In genomic region chr6:122592905-122593304, GRCm38 (mm10) we compare ENCODE assay signal across 32 mouse cellular contexts. TPM values are rescaled to one million over a fixed set of nuclear protein-coding genes. Genes with fewer than 3 reads are reported as not detected.
DNase-seq lines count a peak whose midpoint lies in the region; ATAC-seq and TF ChIP-seq lines count a peak whose summit lies in the region.
"Had no signal": no experiment of that assay in that cellular context is flagged by ENCODE, and none has a peak within 500 bp of the region (broad histone marks: within the 10 kb centered on the region; RNA-seq: fewer than 3 reads in every experiment).

No protein-coding gene starts in this region.

- no peak overlapping the region for H3K4me2 ChIP-seq in liver, postnatal 0 days (ENCODE audit: low read depth, low read length)
- no peak overlapping the region for H3K4me2 ChIP-seq in liver, embryonic 12.5 days
- H3K4me2 ChIP-seq in forebrain, embryonic 13.5 days = no peak overlapping the region
- H3K4me2 ChIP-seq: embryonic facial prominence, embryonic 15.5 days; hindbrain, embryonic 15.5 days; limb, embryonic 12.5 days; lung, embryonic 15.5 days had no signal

- intact Hi-C loops in left cerebral cortex, postnatal 25 days (cut with DNase I) = no loop called here

- ATAC-seq in liver, postnatal 0 days = no peak
- ATAC-seq in liver, embryonic 12.5 days = no peak
- peak; percentile 45; the same call in 1 of the 2 replicates for ATAC-seq in neutrophil, adult 5-6 weeks (ENCODE audit: extremely low read depth, insufficient number of reproducible peaks, low FRiP score, poor library complexity, severe bottlenecking)
- ATAC-seq in forebrain, embryonic 13.5 days = no peak
- ATAC-seq: forebrain, embryonic 16.5 days had no signal

- no peaks in the 10 kb centered on the region for H3K9me3 ChIP-seq in liver, postnatal 0 days (ENCODE audit: low read length)
- no peaks in the 10 kb centered on the region for H3K9me3 ChIP-seq in liver, embryonic 12.5 days (replicated peaks)
- H3K9me3 ChIP-seq in ES-Bruce4 (replicated peaks; ENCODE audit: control insufficient read depth, insufficient read depth, low read length, poor library complexity, severe bottlenecking) = no peaks in the 10 kb centered on the region
- no peaks in the 10 kb centered on the region for H3K9me3 ChIP-seq in forebrain, embryonic 13.5 days (replicated peaks)
- H3K9me3 ChIP-seq: embryonic facial prominence, embryonic 15.5 days; G1E; hindbrain, embryonic 15.5 days; limb, embryonic 12.5 days; lung, embryonic 15.5 days; midbrain, embryonic 10.5 days had no signal

- H3K4me1 ChIP-seq in liver, postnatal 0 days (ENCODE audit: insufficient read depth) = peaks cover 3% of the 10 kb centered on the region; the same call in 1 of the 2 replicates
- H3K4me1 ChIP-seq in liver, embryonic 12.5 days = 0 out of 2 replicates have a peak, but pooled peaks cover 3% of the 10 kb centered on the region
- no peaks in the 10 kb centered on the region for H3K4me1 ChIP-seq in ES-Bruce4 (ENCODE audit: control insufficient read depth, insufficient read depth, low read length)
- peaks cover 32% of the 10 kb centered on the region for H3K4me1 ChIP-seq in bone marrow macrophage, adult 2 months (ENCODE audit: control insufficient read depth, insufficient read depth, low read length)
- H3K4me1 ChIP-seq in forebrain, embryonic 13.5 days = no peaks in the 10 kb centered on the region
- H3K4me1 ChIP-seq: embryonic facial prominence, embryonic 15.5 days; hindbrain, embryonic 15.5 days; limb, embryonic 12.5 days; lung, embryonic 15.5 days; midbrain, embryonic 10.5 days had no signal

- peaks cover 35% of the 10 kb centered on the region for H3K36me3 ChIP-seq in liver, postnatal 0 days (replicated peaks; ENCODE audit: insufficient read depth, low read length)
- no peaks in the 10 kb centered on the region for H3K36me3 ChIP-seq in liver, embryonic 12.5 days
- H3K36me3 ChIP-seq in ES-Bruce4 (ENCODE audit: control insufficient read depth, insufficient read depth, low read length, poor library complexity, severe bottlenecking) = peaks cover 2% of the 10 kb centered on the region; the same call in 1 of the 2 replicates
- H3K36me3 ChIP-seq in forebrain, embryonic 13.5 days (ENCODE audit: poor library complexity, severe bottlenecking) = no peaks in the 10 kb centered on the region
- H3K36me3 ChIP-seq: embryonic facial prominence, embryonic 15.5 days; hindbrain, embryonic 15.5 days; limb, embryonic 12.5 days; lung, embryonic 15.5 days; midbrain, embryonic 10.5 days had no signal

- TF ChIP-seq CTCF in liver, postnatal 0 days (IDR thresholded peaks at IDR 0.05; ENCODE audit: low read depth) = peak; percentile 35
- peak; percentile 30 for TF ChIP-seq CTCF in ES-Bruce4 (IDR thresholded peaks at IDR 0.05; ENCODE audit: low read depth, low read length)
- TF ChIP-seq CTCF in bone marrow macrophage, adult 2 months (IDR thresholded peaks at IDR 0.05; ENCODE audit: low read depth, low read length) = peak; percentile 26; the same call in 1 of the 2 replicates

- 84% methylated on average over 2 of the region's 2 CpGs for WGBS in liver, postnatal 0 days (ENCODE audit: insufficient replicate concordance)
- 79% methylated on average over 2 of the region's 2 CpGs for WGBS in liver, embryonic 12.5 days (ENCODE audit: insufficient replicate concordance)
- WGBS in forebrain, embryonic 13.5 days = 87% methylated on average over 2 of the region's 2 CpGs

- no peak for TF ChIP-seq POLR2A in ES-Bruce4 (IDR thresholded peaks at IDR 0.05; ENCODE audit: insufficient read depth, low read length)
- no peak for TF ChIP-seq POLR2A in bone marrow macrophage, adult 2 months (IDR thresholded peaks at IDR 0.05; ENCODE audit: borderline replicate concordance, low read depth, low read length)

- no peak overlapping the region for H3K27ac ChIP-seq in liver, postnatal 0 days (ENCODE audit: low read depth)
- no peak overlapping the region for H3K27ac ChIP-seq in liver, embryonic 12.5 days
- no peak overlapping the region for H3K27ac ChIP-seq in ES-Bruce4 (ENCODE audit: insufficient read depth, low read length)
- H3K27ac ChIP-seq in bone marrow macrophage, adult 2 months (ENCODE audit: insufficient read depth, low read depth, low read length) = peak overlapping the region; percentile 72
- H3K27ac ChIP-seq in forebrain, embryonic 13.5 days = no peak overlapping the region
- H3K27ac ChIP-seq: embryonic facial prominence, embryonic 15.5 days; hindbrain, embryonic 15.5 days; kidney, postnatal 0 days; limb, embryonic 12.5 days; liver, embryonic 14.5 days; lung, embryonic 15.5 days; midbrain, embryonic 10.5 days had no signal

- TF ChIP-seq EP300 in liver, postnatal 0 days (IDR thresholded peaks at IDR 0.05; ENCODE audit: low read depth) = no peak
- no peak for TF ChIP-seq EP300 in ES-Bruce4 (IDR thresholded peaks at IDR 0.05; ENCODE audit: insufficient read depth, low read depth, low read length)

- no peaks in the 10 kb centered on the region for H3K27me3 ChIP-seq in liver, postnatal 0 days (ENCODE audit: insufficient read depth, low read length)
- H3K27me3 ChIP-seq in liver, embryonic 12.5 days (replicated peaks) = no peaks in the 10 kb centered on the region
- no peaks in the 10 kb centered on the region for H3K27me3 ChIP-seq in ES-Bruce4 (ENCODE audit: control insufficient read depth, insufficient read depth, low read length, poor library complexity, severe bottlenecking)
- H3K27me3 ChIP-seq in forebrain, embryonic 13.5 days = no peaks in the 10 kb centered on the region
- H3K27me3 ChIP-seq: embryonic facial prominence, embryonic 15.5 days; hindbrain, embryonic 15.5 days; limb, embryonic 12.5 days; lung, embryonic 15.5 days had no signal

- H3K9ac ChIP-seq in liver, postnatal 0 days (replicated peaks) = no peak overlapping the region
- H3K9ac ChIP-seq in liver, embryonic 12.5 days = no peak overlapping the region
- H3K9ac ChIP-seq in ES-Bruce4 (ENCODE audit: low read depth, poor library complexity, severe bottlenecking) = no peak overlapping the region
- no peak overlapping the region for H3K9ac ChIP-seq in forebrain, embryonic 13.5 days
- H3K9ac ChIP-seq: embryonic facial prominence, embryonic 15.5 days; hindbrain, embryonic 15.5 days; limb, embryonic 12.5 days; liver, embryonic 14.5 days; lung, embryonic 15.5 days had no signal

- DNase-seq in liver, postnatal 0 days = no peak
- no peak for DNase-seq in left cerebral cortex, postnatal 25 days (ENCODE audit: low spot score in 2 of 2)
- DNase-seq: adrenal gland, postnatal 25 days; cerebellum, adult 9-10 months; gastrocnemius, postnatal 25 days; heart, postnatal 4 days; kidney, adult 18-20 months; lung, postnatal 36 days; right cerebral cortex, adult 18-20 months; right cerebral cortex, postnatal 4 days; thymus, postnatal 25 days had no signal

- H3K4me3 ChIP-seq in liver, postnatal 0 days (ENCODE audit: low read depth, low read length) = no peak overlapping the region
- H3K4me3 ChIP-seq in liver, embryonic 12.5 days = no peak overlapping the region
- H3K4me3 ChIP-seq in ES-Bruce4 (ENCODE audit: low read depth, low read length) = no peak overlapping the region
- no peak overlapping the region for H3K4me3 ChIP-seq in bone marrow macrophage, adult 2 months (ENCODE audit: insufficient read depth, low read length)
- no peak overlapping the region for H3K4me3 ChIP-seq in forebrain, embryonic 13.5 days
- H3K4me3 ChIP-seq: embryonic facial prominence, embryonic 15.5 days; hindbrain, embryonic 15.5 days; limb, embryonic 12.5 days; lung, embryonic 15.5 days; midbrain, embryonic 10.5 days had no signal

RNA-seq across cellular contexts. Expression of gene Apobec1, which starts 9.3 kb away (rescaled TPM):
- 11.9 and 12.3 TPM in 2 replicates for polyA plus RNA-seq in liver, postnatal 0 days (2015; fragmentation: Nextera tagmentation; extraction: Ambion mirVana)
- polyA plus RNA-seq in liver, embryonic 12.5 days (2016; fragmentation: Nextera tagmentation; extraction: Ambion mirVana) = 3.7 and 4.1 TPM in 2 replicates
- polyA plus RNA-seq in ES-Bruce4 (2011; ENCODE audit: insufficient read depth, insufficient read length, low read depth, missing spikeins) = 7.9 and 9.7 TPM in 2 replicates
- polyA plus RNA-seq in bone marrow macrophage, adult 2 months (2012; ENCODE audit: insufficient read depth, insufficient read length, missing spikeins) = 664 and 728 TPM in 2 replicates
- total RNA-seq in neutrophil, adult 5-6 weeks (2017) = 115 and 128 TPM in 2 replicates
- total RNA-seq in left cerebral cortex, postnatal 25 days (2021) = 1 to 10 TPM; 1.0 to 1.4 TPM
- polyA plus RNA-seq in forebrain, embryonic 13.5 days (2015; fragmentation: Nextera tagmentation; extraction: Ambion mirVana) = 2.9 and 3.8 TPM in 2 replicates

RNA-seq across cellular contexts. Expression of gene Gdf3, which starts 17.0 kb away (rescaled TPM):
- polyA plus RNA-seq in liver, postnatal 0 days (2015; fragmentation: Nextera tagmentation; extraction: Ambion mirVana) = 0.47 and 1.0 TPM in 2 replicates
- 7.9 and 8.4 TPM in 2 replicates for polyA plus RNA-seq in liver, embryonic 12.5 days (2016; fragmentation: Nextera tagmentation; extraction: Ambion mirVana)
- polyA plus RNA-seq in ES-Bruce4 (2011; ENCODE audit: insufficient read depth, insufficient read length, low read depth, missing spikeins) = 34.8 and 37.0 TPM in 2 replicates
- 30.2 and 32.0 TPM in 2 replicates for polyA plus RNA-seq in bone marrow macrophage, adult 2 months (2012; ENCODE audit: insufficient read depth, insufficient read length, missing spikeins)
- total RNA-seq in neutrophil, adult 5-6 weeks (2017) = 0.23 and 0.25 TPM in 2 replicates
- not detected for total RNA-seq in left cerebral cortex, postnatal 25 days (2021)
- polyA plus RNA-seq in forebrain, embryonic 13.5 days (2015; fragmentation: Nextera tagmentation; extraction: Ambion mirVana) = not detected in 2 replicates
- total RNA-seq: adrenal gland, postnatal 25 days; gastrocnemius, postnatal 25 days; heart, postnatal 4 days; layer of hippocampus, postnatal 10 days; left cerebral cortex, adult 8-10 months; midbrain, postnatal 0 days had no signal
- polyA plus RNA-seq: forebrain, embryonic 16.5 days; kidney, postnatal 0 days; limb, embryonic 12.5 days; lung, embryonic 15.5 days; midbrain, postnatal 0 days; neural tube, embryonic 14.5 days; stomach, embryonic 14.5 days had no signal

RNA-seq across cellular contexts. Expression of gene Dppa3, which starts 33.3 kb away (rescaled TPM):
- polyA plus RNA-seq in liver, postnatal 0 days (2015; fragmentation: Nextera tagmentation; extraction: Ambion mirVana) = 0.16 TPM in 1 of 2 replicates, not detected in the other
- not detected in 2 replicates for polyA plus RNA-seq in liver, embryonic 12.5 days (2016; fragmentation: Nextera tagmentation; extraction: Ambion mirVana)
- 203 and 217 TPM in 2 replicates for polyA plus RNA-seq in ES-Bruce4 (2011; ENCODE audit: insufficient read depth, insufficient read length, low read depth, missing spikeins)
- 14.6 and 20.2 TPM in 2 replicates for polyA plus RNA-seq in bone marrow macrophage, adult 2 months (2012; ENCODE audit: insufficient read depth, insufficient read length, missing spikeins)
- total RNA-seq in neutrophil, adult 5-6 weeks (2017) = not detected in 2 replicates
- total RNA-seq in left cerebral cortex, postnatal 25 days (2021) = not detected
- polyA plus RNA-seq in forebrain, embryonic 13.5 days (2015; fragmentation: Nextera tagmentation; extraction: Ambion mirVana) = not detected in 2 replicates
- total RNA-seq: adrenal gland, postnatal 25 days; G1E; gastrocnemius, postnatal 25 days; heart, postnatal 4 days; layer of hippocampus, postnatal 10 days; left cerebral cortex, adult 8-10 months; midbrain, postnatal 0 days had no signal
- polyA plus RNA-seq: embryonic facial prominence, embryonic 15.5 days; forebrain, embryonic 16.5 days; G1E; heart, embryonic 16.5 days; hindbrain, embryonic 15.5 days; kidney, postnatal 0 days; large intestine, adult 2 months; limb, embryonic 12.5 days; liver, embryonic 14.5 days; lung, embryonic 15.5 days; midbrain, embryonic 10.5 days; midbrain, postnatal 0 days; neural tube, embryonic 14.5 days; stomach, embryonic 14.5 days had no signal

RNA-seq across cellular contexts. Expression of gene Aicda, which starts 39.3 kb away (rescaled TPM):
- polyA plus RNA-seq in liver, postnatal 0 days (2015; fragmentation: Nextera tagmentation; extraction: Ambion mirVana) = 0.06 TPM in 1 of 2 replicates, not detected in the other
- 0.05 TPM in 1 of 2 replicates, not detected in the other for polyA plus RNA-seq in liver, embryonic 12.5 days (2016; fragmentation: Nextera tagmentation; extraction: Ambion mirVana)
- polyA plus RNA-seq in ES-Bruce4 (2011; ENCODE audit: insufficient read depth, insufficient read length, low read depth, missing spikeins) = 0.55 TPM in 1 of 2 replicates, not detected in the other
- polyA plus RNA-seq in bone marrow macrophage, adult 2 months (2012; ENCODE audit: insufficient read depth, insufficient read length, missing spikeins) = 0.45 TPM in 1 of 2 replicates, not detected in the other
- 0.58 and 0.98 TPM in 2 replicates for total RNA-seq in neutrophil, adult 5-6 weeks (2017)
- not detected for total RNA-seq in left cerebral cortex, postnatal 25 days (2021)
- polyA plus RNA-seq in forebrain, embryonic 13.5 days (2015; fragmentation: Nextera tagmentation; extraction: Ambion mirVana) = 0.12 and 0.21 TPM in 2 replicates
- total RNA-seq: adrenal gland, postnatal 25 days; G1E; gastrocnemius, postnatal 25 days; heart, postnatal 4 days; layer of hippocampus, postnatal 10 days; left cerebral cortex, adult 8-10 months had no signal
- polyA plus RNA-seq: embryonic facial prominence, embryonic 15.5 days; G1E; heart, embryonic 16.5 days; kidney, postnatal 0 days; liver, embryonic 14.5 days; lung, embryonic 15.5 days; midbrain, embryonic 10.5 days; stomach, embryonic 14.5 days had no signal

Comparison
In these comparisons a context has a peak if more than half of its experiments do, and no peak if none do; other contexts are left out.
1. RNA of gene Apobec1, which starts 9.3 kb away (polyA plus RNA-seq): 664 to 728 TPM in bone marrow macrophage, adult 2 months; 11.9 to 12.3 TPM in liver, postnatal 0 days, 7.9 to 9.7 TPM in ES-Bruce4, 2.9 to 3.8 TPM in forebrain, embryonic 13.5 days and 3.7 to 4.1 TPM in liver, embryonic 12.5 days; every median in the first group is over 10 times any median in the second.
2. Peak in every context shown above with its lines, with median percentiles within 50 percentile points of each other: CTCF ChIP-seq.